Mouse (Mus musculus) cerebellum, adult 9-11 months (tissue): ENCODE measurements at regions not wholly inside any gene's neighbourhood (a gene's known extent, or its start where the extent isn't known, plus 50 kb on each side); places are given as distances from the start of the nearest gene placed in this dataset.
A peak's percentile ranks its signal among the peaks of the same experiment; 100 is the strongest.

Source experiments
- DNase-seq: peaks from one replicate; pipeline ENCODE4 v3.0.0; 2022

- DNase-seq: no peak
Observed at GRCm38 (mm10) chr3:38116071-38116787, 368.4 kb downstream of the Ankrd50 start.

GRCm38 (mm10) chr3:38112568-38112967, 372.1 kb downstream of the Ankrd50 start:
- no peak for DNase-seq

- DNase-seq: no peak
Observed at GRCm38 (mm10) chr3:38105022-38105857, 379.4 kb downstream of the Ankrd50 start.

GRCm38 (mm10) chr3:38104418-38104817, 380.1 kb upstream of the Gm5148 start:
- no peak for DNase-seq

- DNase-seq: no peak
Observed at GRCm38 (mm10) chr3:38102985-38103384, 378.7 kb upstream of the Gm5148 start.

- DNase-seq: no peak
Observed at GRCm38 (mm10) chr3:38102181-38102580, 377.9 kb upstream of the Gm5148 start.

GRCm38 (mm10) chr3:38094370-38094979, 370.2 kb upstream of the Gm5148 start:
- DNase-seq: peak; percentile 4

- DNase-seq: no peak
Observed at GRCm38 (mm10) chr3:38084548-38084947, 360.3 kb upstream of the Gm5148 start.

- DNase-seq: no peak
Observed at GRCm38 (mm10) chr3:38082386-38082785, 358.1 kb upstream of the Gm5148 start.

- DNase-seq: no peak
Observed at GRCm38 (mm10) chr3:38076835-38077234, 352.5 kb upstream of the Gm5148 start.

- no peak for DNase-seq
Observed at GRCm38 (mm10) chr3:38073946-38074345, 349.7 kb upstream of the Gm5148 start.

GRCm38 (mm10) chr3:38055627-38056026, 331.3 kb upstream of the Gm5148 start:
- DNase-seq: no peak

GRCm38 (mm10) chr3:38052941-38053340, 328.7 kb upstream of the Gm5148 start:
- no peak for DNase-seq

GRCm38 (mm10) chr3:38051748-38052147, 327.5 kb upstream of the Gm5148 start:
- DNase-seq: no peak

GRCm38 (mm10) chr3:38050856-38051255, 326.6 kb upstream of the Gm5148 start:
- no peak for DNase-seq

- no peak for DNase-seq
Observed at GRCm38 (mm10) chr3:38050366-38050765, 326.1 kb upstream of the Gm5148 start.

- DNase-seq: no peak
Observed at GRCm38 (mm10) chr3:38049290-38049689, 325.0 kb upstream of the Gm5148 start.

- DNase-seq: no peak
Observed at GRCm38 (mm10) chr3:38047445-38047844, 323.2 kb upstream of the Gm5148 start.

- DNase-seq: no peak
Observed at GRCm38 (mm10) chr3:38046611-38047010, 322.3 kb upstream of the Gm5148 start.

- DNase-seq: no peak
Observed at GRCm38 (mm10) chr3:38045989-38046388, 321.7 kb upstream of the Gm5148 start.

- no peak for DNase-seq
Observed at GRCm38 (mm10) chr3:38045523-38045922, 321.2 kb upstream of the Gm5148 start.

- DNase-seq: no peak
Observed at GRCm38 (mm10) chr3:38044338-38044737, 320.0 kb upstream of the Gm5148 start.

GRCm38 (mm10) chr3:38042614-38043013, 318.3 kb upstream of the Gm5148 start:
- DNase-seq: no peak

GRCm38 (mm10) chr3:38036131-38036530, 311.8 kb upstream of the Gm5148 start:
- DNase-seq: no peak
